Mouse (Mus musculus) right cerebral cortex, postnatal 36 days (tissue): ENCODE measurements around the gene Gstm1.
"Not testable (repeated sequence)": the region's sequence is repeated elsewhere in the genome, so short reads cannot be mapped to it uniquely, and the experiment has no call there.

Experiments used
- DNase-seq, 2 experiments: peaks; one replicate each; pipeline ENCODE4 v3.0.0; 2022; ENCODE audit warnings: low spot score in 2 of 2, mixed read lengths in 1 of 2

The Gstm1 gene

DNA sequence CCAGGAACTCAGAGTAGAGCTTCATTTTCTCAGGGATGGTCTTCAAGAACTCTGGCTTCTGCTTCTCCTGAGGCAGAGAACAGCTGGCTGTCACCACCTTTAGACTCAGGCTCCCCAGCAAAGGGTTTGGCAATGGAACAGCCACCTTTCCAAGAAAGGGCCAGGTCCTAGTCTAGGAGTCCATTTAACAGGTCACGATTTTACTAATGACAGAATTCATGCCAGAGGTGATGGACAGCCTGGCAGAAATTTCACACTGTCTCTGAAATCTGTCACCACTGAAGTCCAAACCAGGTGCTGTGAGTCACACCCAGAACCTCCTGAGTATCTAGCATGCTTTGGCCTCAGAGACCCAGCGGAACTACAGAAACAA, 2.8 kb downstream of the Gstm1 start:
- no peak for DNase-seq

- DNase-seq = no peak
Observed at GRCm38 (mm10) chr3:108014098-108014973, 3.4 kb downstream of the Gstm1 start.

GRCm38 (mm10) chr3:108013331-108013871, 4.4 kb downstream of the Gstm1 start:
- DNase-seq = peak; percentile 55 to 61

DNA sequence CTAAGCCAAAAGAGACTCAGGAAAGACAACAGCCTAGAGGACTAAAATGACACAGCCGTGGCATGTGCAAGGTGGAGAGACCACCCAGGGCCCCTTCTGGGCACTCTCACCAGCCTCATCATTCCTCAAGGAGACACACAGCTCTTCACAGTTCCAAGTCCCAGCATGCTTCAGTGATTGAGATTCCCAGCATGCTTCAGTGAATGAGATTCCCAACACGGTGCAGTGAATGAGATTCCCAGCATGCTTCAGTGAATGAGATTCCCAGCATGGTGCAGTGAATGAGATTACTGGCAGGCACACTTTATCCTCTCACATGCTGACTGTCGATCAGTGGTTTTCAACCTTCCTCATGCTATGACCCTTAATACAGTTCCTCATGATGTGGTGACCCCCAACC, 6.2 kb downstream of the Gstm1 start:
- DNase-seq = no peak

- no peak for DNase-seq
Observed at GRCm38 (mm10) chr3:108010286-108010685, 7.5 kb downstream of the Gstm1 start.

DNA sequence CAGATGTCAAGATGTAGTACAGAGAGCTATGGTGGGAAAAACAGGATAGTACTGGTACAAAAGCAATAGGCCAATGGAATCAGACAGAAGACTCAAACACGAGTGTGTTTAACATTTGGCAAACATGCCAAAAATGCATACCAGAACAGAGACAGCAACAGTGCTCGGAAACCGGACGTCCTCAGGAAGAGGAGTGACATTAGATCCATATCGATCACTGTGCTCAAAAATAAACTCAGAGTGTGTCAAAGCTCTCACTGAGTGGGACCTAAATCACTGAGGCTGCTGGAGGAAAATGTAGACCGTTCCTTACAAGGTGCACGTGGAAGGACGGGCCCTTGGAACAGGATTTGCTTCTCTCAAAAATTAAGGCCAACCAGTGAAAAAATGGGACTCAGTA, 15.8 kb downstream of the Gstm1 start:
- no peak for DNase-seq

DNA sequence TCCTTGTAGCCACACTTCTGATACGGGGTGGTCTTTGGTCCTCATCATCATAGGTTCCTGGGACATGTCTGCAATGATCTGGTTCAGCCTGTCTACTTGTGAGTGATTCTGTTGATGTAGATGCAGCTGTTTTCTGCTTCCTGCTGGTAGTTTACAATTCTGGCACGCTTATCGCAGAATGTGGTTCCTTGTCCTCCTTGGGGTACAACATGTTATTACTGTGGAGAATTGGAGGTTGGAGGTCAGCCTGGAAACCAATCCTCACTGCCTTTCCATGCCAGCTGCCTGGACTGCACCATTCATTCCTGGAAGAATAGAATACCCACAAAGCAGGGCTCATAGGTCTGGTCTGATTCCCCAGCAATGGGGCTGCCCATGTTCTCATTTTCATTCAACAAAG, 18.3 kb downstream of the Gstm1 start:
- no peak for DNase-seq

- DNase-seq = no peak
Observed at GRCm38 (mm10) chr3:107998591-107998990, 19.2 kb downstream of the Gstm1 start.

GRCm38 (mm10) chr3:107996576-107996975, 21.2 kb downstream of the Gstm1 start:
- no peak for DNase-seq

DNA sequence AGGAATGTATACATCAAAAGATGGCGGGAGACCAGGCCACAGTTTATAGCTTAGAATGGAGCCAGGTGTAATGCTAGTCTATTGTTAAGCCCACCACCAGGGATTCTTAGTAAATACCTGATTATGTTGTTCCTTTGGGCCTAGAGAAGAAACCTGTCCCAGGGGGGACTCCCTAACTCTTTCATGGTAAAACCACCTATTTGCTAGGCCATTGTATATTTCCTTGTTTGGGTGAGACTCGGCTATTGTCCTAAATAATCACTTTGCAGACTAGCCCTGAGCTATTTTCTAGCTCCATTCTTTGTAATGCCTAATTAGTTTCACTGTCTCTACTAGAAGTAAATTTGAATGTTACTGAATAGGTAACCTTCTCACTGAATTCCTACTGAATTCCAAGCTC, 21.8 kb downstream of the Gstm1 start:
- not testable (repeated sequence) for DNase-seq

- no peak for DNase-seq
Observed at GRCm38 (mm10) chr3:107986041-107986562, 31.7 kb downstream of the Gstm1 start, which contains the start of gene Gstm2. Gene Gstm2, minus strand, starts transcription at chr3:107986453.

- not testable (repeated sequence) for DNase-seq
Observed at GRCm38 (mm10) chr3:107985141-107985540, 32.6 kb downstream of the Gstm1 start.

GRCm38 (mm10) chr3:107984471-107984870, 33.3 kb downstream of the Gstm1 start:
- DNase-seq = no peak

GRCm38 (mm10) chr3:107983771-107984170, 34.0 kb downstream of the Gstm1 start:
- no peak for DNase-seq

- peak in 1 of 2 experiments; percentile 20 for DNase-seq
Observed at GRCm38 (mm10) chr3:107982726-107983125, 35.0 kb downstream of the Gstm1 start.

- no peak for DNase-seq
Observed at GRCm38 (mm10) chr3:107981261-107981660, 36.5 kb downstream of the Gstm1 start.

- no peak for DNase-seq
Observed at GRCm38 (mm10) chr3:107977691-107978090, 40.1 kb downstream of the Gstm1 start.

- no peak for DNase-seq
Observed at GRCm38 (mm10) chr3:107974237-107974636, 43.5 kb downstream of the Gstm1 start.

DNA sequence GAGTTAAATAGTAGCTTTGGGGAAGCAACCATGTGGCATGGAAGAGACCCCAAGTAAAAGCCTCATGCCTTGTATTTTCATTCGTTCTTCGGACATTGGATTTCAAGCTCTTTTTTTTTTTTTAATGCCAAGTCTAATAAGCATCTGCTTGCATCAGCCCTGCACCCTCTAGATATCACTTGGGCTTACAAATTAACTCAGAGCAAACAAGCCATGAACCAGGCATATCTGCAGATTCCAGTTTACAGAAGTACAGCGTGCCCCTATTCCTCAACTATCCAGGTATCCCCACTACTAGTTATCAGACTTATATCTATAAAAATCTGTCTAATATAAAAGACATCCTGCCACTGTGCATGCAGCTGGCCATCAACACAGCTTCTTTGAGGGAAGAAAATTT, 45.7 kb downstream of the Gstm1 start:
- DNase-seq = no peak

- DNase-seq = not testable (repeated sequence)
Observed at GRCm38 (mm10) chr3:107971101-107971500, 46.7 kb downstream of the Gstm1 start.

- DNase-seq = no peak
Observed at GRCm38 (mm10) chr3:107968724-107969395, 48.9 kb downstream of the Gstm1 start, which contains the start of gene Gstm3. Gene Gstm3, minus strand, starts transcription at chr3:107969283.

- DNase-seq = no peak
Observed at GRCm38 (mm10) chr3:107966631-107967030, 51.1 kb downstream of the Gstm1 start.
